Mouse (Mus musculus) forebrain, embryonic 10.5 days (tissue): Measurements from ENCODE around the gene Etaa1. TPM values are rescaled to one million over a fixed set of nuclear protein-coding genes. Genes with fewer than 3 reads are reported as not detected.

Experiments used
- DNase-seq: peaks from one replicate; pipeline ENCODE4 v3.0.0-alpha.2; 2017; ENCODE audit warnings: low spot score; ENCODE audit errors: extremely low spot score
- H3K27ac ChIP-seq: fragments of 300-500 bp; sonication (generic); 2 replicates; pipeline ENCODE4 v1.5.1; 2016; ENCODE audit warnings: mild to moderate bottlenecking
- H3K27me3 ChIP-seq: fragments of 300-500 bp; sonication (generic); 2 replicates; pipeline ENCODE4 v1.6.1; 2016; ENCODE audit warnings: mild to moderate bottlenecking; ENCODE audit not compliant: poor library complexity, severe bottlenecking
- H3K36me3 ChIP-seq: fragments of 300-500 bp; sonication (generic); replicated peaks from 2 replicates; pipeline ENCODE4 v1.6.1; 2016; ENCODE audit warnings: mild to moderate bottlenecking, moderate library complexity
- H3K4me1 ChIP-seq: fragments of 300-500 bp; sonication (generic); 2 replicates; pipeline ENCODE4 v1.6.1; 2016
- H3K4me3 ChIP-seq: fragments of 300-500 bp; sonication (generic); 2 replicates; pipeline ENCODE4 v1.5.1; 2016; ENCODE audit warnings: mild to moderate bottlenecking, moderate library complexity
- H3K9me3 ChIP-seq: fragments of 300-500 bp; sonication (generic); 2 replicates; pipeline ENCODE4 v1.6.1; 2016; ENCODE audit warnings: mild to moderate bottlenecking, moderate library complexity
- WGBS: fragments of 180-500 bp; shearing (Covaris S2); methylation state at CpG from one replicate; pipeline ENCODE4 v1.1.7; 2016; 5-methylcytosine and 5-hydroxymethylcytosine counted together
- polyA plus RNA-seq: library from polyadenylated mRNA; unstranded; fragments of >200 nt; fragmentation: Nextera tagmentation; extraction: Ambion mirVana; gene quantifications from 2 replicates; pipeline ENCODE4 v1.2.1, GENCODE M21; 2016

The Etaa1 gene
- 14.9 and 15.8 TPM in 2 replicates for polyA plus RNA-seq

GRCm38 (mm10) chr11:17953231-17954134 is at the start of gene Etaa1:
Gene Etaa1, minus strand, starts transcription at chr11:17953875.
- WGBS = under 1% methylated on average over 69 of the region's 69 CpGs
- peak within 1 kb of the TSS; percentile 98 for H3K4me3 ChIP-seq

GRCm38 (mm10) chr11:17994151-17994550 is 40.5 kb upstream of the Etaa1 start:
- DNase-seq = no peak
- Histone ChIP-seq H3K36me3 (no peaks in the 10 kb centered on the region), H3K27me3 (no peaks in the 10 kb centered on the region), H3K4me1 (no peaks in the 10 kb centered on the region), H3K9me3 (no peaks in the 10 kb centered on the region), H3K4me3 (no peak overlapping the region), H3K27ac (no peak overlapping the region)
- WGBS = 93% methylated on average over 3 of the region's 3 CpGs

More at GRCm38 (mm10) chr11:17953231-17954134, at the start of gene Etaa1:
- no peaks in the 10 kb centered on the region for H3K27me3 ChIP-seq
- DNase-seq = peak; percentile 95
- H3K9me3 ChIP-seq = no peaks in the 10 kb centered on the region
- peaks cover 16% of the 10 kb centered on the region for H3K4me1 ChIP-seq
- peak within 1 kb of the TSS; percentile 99 for H3K27ac ChIP-seq
- peaks cover 35% of the 10 kb centered on the region for H3K36me3 ChIP-seq

- no peak overlapping the region for H3K27ac ChIP-seq
- H3K9me3 ChIP-seq = no peaks in the 10 kb centered on the region
- 92% methylated on average over 9 of the region's 9 CpGs for WGBS
- no peaks in the 10 kb centered on the region for H3K27me3 ChIP-seq
- H3K4me1 ChIP-seq = no peaks in the 10 kb centered on the region
- H3K4me3 ChIP-seq = no peak overlapping the region
- DNase-seq = no peak
- no peaks in the 10 kb centered on the region for H3K36me3 ChIP-seq
Observed at GRCm38 (mm10) chr11:17992311-17992710, 38.6 kb upstream of the Etaa1 start.

- 94% methylated on average over 2 of the region's 2 CpGs for WGBS
- Histone ChIP-seq H3K4me1 (no peaks in the 10 kb centered on the region), H3K9me3 (no peaks in the 10 kb centered on the region), H3K36me3 (no peaks in the 10 kb centered on the region), H3K27ac (no peak overlapping the region), H3K27me3 (no peaks in the 10 kb centered on the region), H3K4me3 (no peak overlapping the region)
- DNase-seq = no peak
Observed at GRCm38 (mm10) chr11:17983331-17983730, 29.7 kb upstream of the Etaa1 start.

DNA sequence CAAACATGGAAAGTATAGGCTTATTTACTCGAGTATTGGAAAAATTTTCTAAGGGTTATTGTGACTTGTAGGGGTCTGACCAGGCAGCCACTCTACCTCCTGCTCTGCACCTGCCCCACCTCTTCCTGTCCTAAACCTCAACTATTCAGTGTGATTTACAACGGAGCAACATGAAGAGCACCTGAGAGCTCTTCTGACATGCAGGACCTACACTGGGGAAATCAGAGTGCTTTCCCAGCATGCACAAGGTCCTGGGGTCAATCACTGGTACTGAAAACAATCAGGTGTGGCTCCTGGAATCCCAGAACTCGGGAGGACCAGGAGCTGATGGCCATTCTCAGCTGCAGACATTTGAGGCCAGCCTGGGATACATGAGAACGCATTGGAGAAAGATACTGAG is 27.6 kb upstream of the Etaa1 start:
- H3K27ac ChIP-seq = no peak overlapping the region
- no peak overlapping the region for H3K4me3 ChIP-seq
- no peaks in the 10 kb centered on the region for H3K9me3 ChIP-seq
- 79% methylated on average over 4 of the region's 4 CpGs for WGBS
- H3K27me3 ChIP-seq = no peaks in the 10 kb centered on the region
- no peaks in the 10 kb centered on the region for H3K4me1 ChIP-seq
- no peaks in the 10 kb centered on the region for H3K36me3 ChIP-seq
- no peak for DNase-seq

- DNase-seq = no peak
- no peak overlapping the region for H3K27ac ChIP-seq
- H3K4me1 ChIP-seq = no peaks in the 10 kb centered on the region
- no peaks in the 10 kb centered on the region for H3K36me3 ChIP-seq
- H3K9me3 ChIP-seq = no peaks in the 10 kb centered on the region
- no peaks in the 10 kb centered on the region for H3K27me3 ChIP-seq
- H3K4me3 ChIP-seq = no peak overlapping the region
- 86% methylated on average over 3 of the region's 3 CpGs for WGBS
Observed at GRCm38 (mm10) chr11:17975581-17975980, 21.9 kb upstream of the Etaa1 start.

GRCm38 (mm10) chr11:17952791-17953190 is 884 bp downstream of the Etaa1 start:
- 7% methylated on average over 3 of the region's 3 CpGs for WGBS
- no peak for DNase-seq
- Histone ChIP-seq H3K4me1 (peaks cover 16% of the 10 kb centered on the region), H3K9me3 (no peaks in the 10 kb centered on the region), H3K4me3 (peak overlapping the region; percentile 98), H3K27ac (peak overlapping the region; percentile 99), H3K27me3 (no peaks in the 10 kb centered on the region), H3K36me3 (peaks cover 42% of the 10 kb centered on the region)

- peaks cover 16% of the 10 kb centered on the region for H3K4me1 ChIP-seq
- WGBS = 96% methylated on average over 3 of the region's 3 CpGs
- DNase-seq = no peak
- no peak overlapping the region for H3K27ac ChIP-seq
- no peak overlapping the region for H3K4me3 ChIP-seq
- H3K36me3 ChIP-seq = peaks cover 57% of the 10 kb centered on the region
- no peaks in the 10 kb centered on the region for H3K9me3 ChIP-seq
- no peaks in the 10 kb centered on the region for H3K27me3 ChIP-seq
Observed at GRCm38 (mm10) chr11:17951336-17951735, 2.3 kb downstream of the Etaa1 start.

DNA sequence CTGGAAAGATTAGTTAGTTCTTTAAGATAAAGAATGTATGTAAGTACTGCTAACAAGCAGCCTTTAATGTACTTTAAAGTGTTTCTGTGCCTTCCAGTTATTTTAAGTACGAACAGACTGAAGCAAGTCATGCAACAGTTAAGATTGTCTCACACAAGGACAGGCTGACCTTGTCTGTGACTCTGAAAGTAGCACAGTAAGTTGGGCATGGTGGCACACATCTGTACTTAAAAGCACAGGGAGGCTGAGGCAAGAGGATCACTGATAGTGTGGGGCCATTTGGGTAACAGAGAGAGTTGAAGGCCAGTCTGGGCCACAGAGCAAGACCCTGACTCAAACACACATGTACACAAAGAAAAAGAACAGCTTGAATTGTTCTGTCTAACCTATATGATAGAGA is 14.5 kb downstream of the Etaa1 start:
- WGBS = 98% methylated on average over 1 of the region's 1 CpGs

DNA sequence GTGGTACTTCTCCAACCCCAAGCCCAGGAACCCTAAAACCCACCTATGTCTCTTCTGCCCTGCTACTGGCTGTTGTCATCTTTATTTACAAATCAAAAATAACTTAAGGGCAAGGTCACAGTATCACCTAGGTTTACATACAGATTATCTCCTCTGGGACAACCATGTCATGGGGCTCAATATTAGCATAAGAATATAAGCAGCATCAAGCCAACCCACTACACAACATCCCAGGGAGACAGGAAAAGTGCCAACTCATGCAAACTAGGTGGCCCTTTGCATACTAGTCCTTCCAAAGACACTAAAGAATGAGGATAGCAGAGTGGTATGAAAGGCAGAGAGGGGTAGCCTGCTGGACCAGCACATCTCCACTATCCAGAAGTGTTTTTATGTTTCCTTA is 15.7 kb downstream of the Etaa1 start:
- no peak for DNase-seq
- peaks cover 46% of the 10 kb centered on the region for H3K36me3 ChIP-seq
- no peaks in the 10 kb centered on the region for H3K27me3 ChIP-seq
- no peaks in the 10 kb centered on the region for H3K4me1 ChIP-seq
- H3K4me3 ChIP-seq = no peak overlapping the region
- no peak overlapping the region for H3K27ac ChIP-seq
- H3K9me3 ChIP-seq = no peaks in the 10 kb centered on the region

More for the DNA sequence above, 14.5 kb downstream of the Etaa1 start:
- DNase-seq = no peak
- Histone ChIP-seq H3K9me3 (no peaks in the 10 kb centered on the region), H3K27ac (no peak overlapping the region), H3K27me3 (no peaks in the 10 kb centered on the region), H3K36me3 (peaks cover 58% of the 10 kb centered on the region), H3K4me3 (no peak overlapping the region), H3K4me1 (no peaks in the 10 kb centered on the region)

- no peak for DNase-seq
- H3K27me3 ChIP-seq = no peaks in the 10 kb centered on the region
- WGBS = 76% methylated on average over 4 of the region's 4 CpGs
- no peaks in the 10 kb centered on the region for H3K9me3 ChIP-seq
- no peak overlapping the region for H3K27ac ChIP-seq
- no peaks in the 10 kb centered on the region for H3K36me3 ChIP-seq
- no peak overlapping the region for H3K4me3 ChIP-seq
- H3K4me1 ChIP-seq = no peaks in the 10 kb centered on the region
Observed at GRCm38 (mm10) chr11:17917905-17918304, 35.8 kb downstream of the Etaa1 start.

DNA sequence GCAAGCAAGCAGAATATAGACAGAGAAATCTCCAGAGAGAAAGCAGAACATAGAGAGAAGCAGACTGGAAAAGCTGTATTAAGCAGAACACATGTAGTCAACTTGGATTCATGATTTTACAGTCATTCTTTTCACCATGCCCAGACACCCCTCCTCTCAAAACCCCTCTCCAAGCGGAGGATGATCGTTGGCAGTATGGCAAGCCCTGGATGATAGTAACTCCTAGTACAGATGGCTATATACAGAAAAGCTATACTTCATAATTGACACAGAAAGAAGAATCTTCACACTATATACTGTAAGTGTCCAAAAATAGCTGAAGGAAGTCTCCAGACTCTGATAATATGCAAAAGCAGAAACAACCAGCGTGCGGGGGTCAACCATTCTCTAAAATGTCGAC is 36.6 kb downstream of the Etaa1 start:
- Histone ChIP-seq H3K9me3 (no peaks in the 10 kb centered on the region), H3K36me3 (no peaks in the 10 kb centered on the region), H3K27ac (no peak overlapping the region), H3K27me3 (no peaks in the 10 kb centered on the region), H3K4me3 (no peak overlapping the region), H3K4me1 (no peaks in the 10 kb centered on the region)
- 96% methylated on average over 5 of the region's 5 CpGs for WGBS
- DNase-seq = no peak

- Histone ChIP-seq H3K27me3 (no peaks in the 10 kb centered on the region), H3K9me3 (no peaks in the 10 kb centered on the region), H3K27ac (no peak overlapping the region), H3K4me3 (no peak overlapping the region), H3K4me1 (no peaks in the 10 kb centered on the region), H3K36me3 (no peaks in the 10 kb centered on the region)
- WGBS = 73% methylated on average over 1 of the region's 1 CpGs
- DNase-seq = no peak
Observed at GRCm38 (mm10) chr11:17916486-17916885, 37.2 kb downstream of the Etaa1 start.
